Mouse (Mus musculus): ENCODE results near the gene Pla2g2e.
A peak's percentile ranks its signal among the peaks of the same experiment; 100 is the strongest.
"Not testable (repeated sequence)": the region's sequence is repeated elsewhere in the genome, so short reads cannot be mapped to it uniquely, and the experiment has no call there.

Gene Pla2g2e

GRCm38 (mm10) chr4:138877731-138878130, at the start of gene Pla2g2e:
Pla2g2e (plus strand) TSS chr4:138877942.
- no peak for DNase-seq

- peak; percentile 61 to 74 for DNase-seq
These were observed 37.9 kb upstream of the Pla2g2e start for GRCm38 (mm10) chr4:138839806-138840205.

GRCm38 (mm10) chr4:138840726-138841125, 37.0 kb upstream of the Pla2g2e start:
- DNase-seq = peak in 1 of 2 experiments; percentile 47

- peak; percentile 81 to 83 for DNase-seq
These were observed 36.4 kb upstream of the Pla2g2e start for GRCm38 (mm10) chr4:138841386-138841785.

DNA sequence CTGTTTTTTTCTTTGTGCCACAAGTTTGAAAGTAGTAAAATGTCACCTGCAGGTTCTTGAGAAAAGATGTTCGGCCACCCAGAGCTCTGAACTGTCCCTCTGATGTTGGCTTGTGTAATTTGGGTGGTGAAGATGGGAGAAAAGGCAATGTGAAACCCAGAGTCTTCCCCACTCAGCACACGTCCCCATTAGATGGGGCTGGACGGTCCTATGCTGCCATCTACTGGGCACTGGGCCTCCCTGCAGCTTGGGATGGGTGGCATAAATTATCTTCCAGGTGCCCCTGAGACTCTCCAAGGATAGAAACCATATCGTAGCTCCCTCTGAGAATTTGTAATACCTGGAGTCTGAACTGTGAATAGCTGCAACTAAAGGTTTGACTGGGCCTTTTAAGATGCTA, 26.3 kb upstream of the Pla2g2e start:
- DNase-seq = peak; percentile 89 to 90

GRCm38 (mm10) chr4:138852961-138853360, 24.8 kb upstream of the Pla2g2e start:
- DNase-seq = no peak

DNA sequence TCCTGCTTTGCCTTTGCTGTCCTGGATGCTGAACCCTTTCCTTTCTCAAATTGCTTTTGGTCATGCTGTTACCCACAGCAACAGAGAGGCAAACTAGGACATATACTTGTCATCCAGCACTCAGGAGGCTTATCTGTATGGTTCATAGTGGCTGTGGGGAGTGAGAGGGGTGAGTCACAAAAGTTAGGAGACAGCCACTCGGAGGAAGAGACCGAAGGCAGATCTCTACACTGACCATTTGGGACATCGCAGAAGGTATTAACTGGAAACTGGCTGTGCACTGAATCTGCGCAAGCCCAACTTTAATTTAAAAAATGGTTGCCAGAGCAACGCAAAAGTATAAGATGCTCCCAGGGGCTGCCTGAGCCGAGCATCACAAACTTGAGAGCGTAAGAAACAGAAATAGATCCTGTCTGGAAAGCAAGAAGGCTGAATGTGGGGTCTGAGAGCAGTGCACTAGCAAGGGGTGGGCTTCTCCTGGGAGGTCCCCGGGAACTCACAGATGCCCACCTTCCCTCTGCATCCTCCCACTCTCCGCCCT, 22.6 kb upstream of the Pla2g2e start:
- no peak for DNase-seq

DNA sequence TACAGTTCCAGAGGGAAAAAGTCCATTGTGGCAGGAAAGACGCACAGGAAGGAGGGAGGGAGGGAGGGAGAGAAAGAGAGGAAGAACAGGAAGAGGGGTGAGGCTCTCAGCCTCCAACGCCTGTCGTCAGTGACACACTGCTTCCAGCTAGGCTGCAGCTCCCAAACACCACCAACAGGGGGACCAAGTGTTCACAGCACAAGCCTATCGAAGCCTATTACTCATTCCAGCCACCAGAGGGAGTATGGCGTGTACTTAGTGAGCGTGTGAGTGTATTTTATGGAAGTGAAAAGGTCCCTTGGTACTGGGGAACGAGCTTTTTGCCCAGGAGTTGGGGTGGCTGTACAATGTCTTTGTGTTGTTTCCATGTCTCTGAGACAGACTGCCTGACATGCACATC, 21.3 kb upstream of the Pla2g2e start:
- peak; percentile 79 to 90 for DNase-seq

- no peak for DNase-seq
These were observed 20.2 kb upstream of the Pla2g2e start for GRCm38 (mm10) chr4:138857576-138857975.

GRCm38 (mm10) chr4:138858446-138858845, 19.3 kb upstream of the Pla2g2e start:
- peak in 1 of 2 experiments; percentile 39 for DNase-seq

GRCm38 (mm10) chr4:138859245-138859644, 18.5 kb upstream of the Pla2g2e start:
- peak; percentile 67 to 82 for DNase-seq

- DNase-seq = peak; percentile 92 to 97
These were observed 18.0 kb upstream of the Pla2g2e start for GRCm38 (mm10) chr4:138859728-138860127.

- no peak for DNase-seq
These were observed 14.3 kb upstream of the Pla2g2e start, which contains the start of gene Pla2g5 for GRCm38 (mm10) chr4:138863344-138863998. Pla2g5 (minus strand) TSS chr4:138863482.

DNA sequence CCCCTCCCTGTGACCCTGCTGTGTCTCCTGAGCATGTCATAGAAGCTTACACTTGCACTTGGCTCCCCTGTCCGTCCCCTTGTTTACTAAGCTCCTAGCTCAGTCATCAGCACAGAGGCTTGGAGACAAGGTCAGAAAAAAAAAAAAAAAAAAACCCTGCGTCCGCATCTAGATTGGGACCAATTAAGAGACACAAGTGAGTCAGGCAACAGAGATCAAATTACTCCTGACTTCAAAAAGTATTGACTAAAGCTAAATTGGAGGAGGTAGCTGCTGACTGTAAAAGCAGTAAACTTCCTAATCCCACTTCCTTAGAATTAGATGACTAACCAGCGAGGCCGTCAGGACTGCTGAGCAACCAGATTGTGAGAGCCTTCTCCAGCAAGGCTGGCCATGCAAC, 12.7 kb upstream of the Pla2g2e start:
- no peak for DNase-seq

DNA sequence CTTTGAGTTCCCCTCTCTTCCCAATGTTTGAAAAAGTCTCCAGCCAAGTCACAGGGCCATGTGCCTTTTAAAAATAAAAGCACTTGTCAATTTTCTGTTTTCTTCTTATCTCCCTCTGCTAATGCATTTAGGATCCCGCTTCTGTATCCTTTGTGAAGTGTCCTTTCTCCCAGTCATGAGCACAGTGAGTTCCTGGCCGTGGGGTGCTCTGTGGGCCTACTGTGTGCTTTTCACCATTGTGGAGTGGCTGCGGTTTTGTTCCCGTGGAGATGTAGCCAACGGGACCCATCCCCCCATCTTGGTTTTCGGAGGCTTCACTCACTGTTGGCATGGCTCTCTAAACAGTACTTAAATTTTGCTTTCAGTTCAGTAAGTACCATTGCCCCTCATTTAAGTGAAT, 11.8 kb upstream of the Pla2g2e start:
- no peak for DNase-seq

DNA sequence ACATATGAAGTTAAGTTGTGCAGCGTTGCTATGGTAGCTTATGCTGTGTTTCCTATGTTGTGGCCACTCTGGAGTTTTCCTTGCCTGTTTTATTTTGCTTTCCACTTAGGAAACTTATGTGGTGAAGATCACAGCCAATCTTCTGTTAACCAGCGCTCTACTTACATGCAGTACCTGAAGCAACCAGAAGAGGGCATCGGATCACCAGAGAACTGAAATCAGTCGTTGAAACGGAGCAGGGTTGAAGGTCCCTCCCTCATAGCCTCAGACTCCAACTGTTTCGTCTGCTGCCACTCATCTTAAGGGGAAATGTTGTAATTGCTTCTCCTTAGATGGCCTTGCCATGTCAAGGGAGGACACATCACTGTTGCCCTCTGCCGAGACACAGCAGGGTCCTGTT, 11.3 kb upstream of the Pla2g2e start:
- DNase-seq = peak; percentile 89 to 93

GRCm38 (mm10) chr4:138868666-138869065, 9.1 kb upstream of the Pla2g2e start:
- DNase-seq = no peak

- no peak for DNase-seq
These were observed 3.9 kb upstream of the Pla2g2e start, which contains the start of gene Gm13030 for GRCm38 (mm10) chr4:138873864-138874263. Gm13030 (minus strand) TSS chr4:138873964.

- not testable (repeated sequence) for DNase-seq
These were observed 2.5 kb upstream of the Pla2g2e start for GRCm38 (mm10) chr4:138875275-138875674.

DNA sequence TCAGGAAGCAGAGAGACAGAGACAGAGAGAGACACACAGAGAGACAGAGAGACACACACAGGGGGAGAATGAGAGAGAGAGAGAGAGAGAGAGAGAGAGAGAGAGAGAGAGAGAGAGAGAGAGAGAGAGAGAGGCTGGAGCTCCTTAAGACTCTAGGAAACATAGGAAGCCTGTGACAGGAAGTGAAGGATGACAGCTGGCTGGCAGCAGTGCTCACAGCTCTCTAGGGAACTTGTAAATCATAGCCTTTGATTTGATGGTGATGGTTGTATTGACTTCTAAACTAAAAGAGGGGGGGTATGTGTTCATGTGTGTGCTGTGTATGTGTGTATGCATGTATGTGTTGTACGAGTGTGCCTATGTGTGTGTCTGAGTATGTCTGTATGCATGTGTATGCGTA, 1.8 kb upstream of the Pla2g2e start:
- DNase-seq = no peak

- no peak for DNase-seq
These were observed 1.0 kb downstream of the Pla2g2e start for GRCm38 (mm10) chr4:138878783-138879182.

- DNase-seq = no peak
These were observed 2.1 kb downstream of the Pla2g2e start for GRCm38 (mm10) chr4:138879808-138880207.

GRCm38 (mm10) chr4:138880811-138881584, 3.3 kb downstream of the Pla2g2e start:
- DNase-seq = no peak

- DNase-seq = peak in 1 of 2 experiments; percentile 33
These were observed 4.4 kb downstream of the Pla2g2e start for GRCm38 (mm10) chr4:138882179-138882578.
